Mouse (Mus musculus) megakaryocyte, embryonic 14.5 days (primary cell): ENCODE measurements around the gene Adamtsl1.

Experiments used
- FLI1 ChIP-seq: IDR thresholded peaks from 2 replicates; pipeline ENCODE4 v1.6.1; 2012; ENCODE audit warnings: low read length, inconsistent platforms, mixed read lengths
- GATA1 ChIP-seq: IDR thresholded peaks from 3 replicates; pipeline ENCODE4 v1.6.1; 2012; ENCODE audit warnings: mixed read lengths, low read length, inconsistent platforms, borderline replicate concordance

- TF ChIP-seq GATA1, result no peak
- TF ChIP-seq FLI1, result no peak
These were observed 229.5 kb downstream of the Adamtsl1 start for GRCm38 (mm10) chr4:85743427-85743826.
